ENCODE assay signal across 8 mouse cellular contexts in the genomic region with DNA sequence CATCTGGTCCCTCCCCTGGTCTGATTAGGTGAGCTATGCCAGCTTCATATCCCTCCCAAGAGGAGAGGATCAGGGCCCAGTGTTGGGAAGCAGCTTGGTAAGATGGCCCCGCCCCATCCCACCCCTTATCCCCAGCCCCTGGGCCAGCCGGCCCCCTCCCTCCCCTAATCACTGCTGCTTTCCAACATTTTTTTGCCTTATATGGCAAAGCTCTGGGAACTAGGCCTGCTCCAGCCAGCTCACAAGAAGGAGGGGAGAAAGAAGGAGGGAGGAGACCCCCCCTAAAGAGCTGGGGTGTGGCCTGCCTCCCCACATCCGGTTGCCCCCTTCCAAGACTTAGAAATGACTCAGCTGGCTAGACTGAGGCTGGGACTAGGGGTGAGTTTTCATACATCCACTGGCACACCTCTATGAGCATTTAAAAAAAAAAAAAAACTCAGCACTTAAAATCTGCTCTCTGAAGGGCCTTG. TPM values are rescaled to one million over a fixed set of nuclear protein-coding genes. Genes with fewer than 3 reads are reported as not detected.
DNase-seq lines count a peak whose midpoint lies in the region; ATAC-seq and TF ChIP-seq lines count a peak whose summit lies in the region.

No protein-coding gene starts in this region.

- 38% methylated on average over 3 of the region's 3 CpGs for WGBS in spleen, adult 2 months
- WGBS in lung, embryonic 14.5 days = 8% methylated on average over 3 of the region's 3 CpGs
- WGBS in olfactory bulb, adult 2 months = 22% methylated on average over 3 of the region's 3 CpGs

- peaks cover 8% of the 10 kb centered on the region for H3K4me1 ChIP-seq in spleen, adult 2 months (ENCODE audit: control insufficient read depth, insufficient read depth, insufficient read length)
- H3K4me1 ChIP-seq in cortical plate, adult 2 months (ENCODE audit: control insufficient read depth, insufficient read depth, low read length) = no peaks in the 10 kb centered on the region
- no peaks in the 10 kb centered on the region for H3K4me1 ChIP-seq in lung, embryonic 14.5 days (ENCODE audit: insufficient read depth)
- H3K4me1 ChIP-seq in olfactory bulb, adult 2 months (ENCODE audit: control insufficient read depth, insufficient read depth, low read length) = peaks cover 7% of the 10 kb centered on the region; the same call in 1 of the 2 replicates

- peak overlapping the region; percentile 82 for H3K9ac ChIP-seq in lung, embryonic 14.5 days

- H3K4me2 ChIP-seq in lung, embryonic 14.5 days = peak overlapping the region; percentile 68

- no peak for TF ChIP-seq POLR2A in spleen, adult 2 months (IDR thresholded peaks at IDR 0.05; ENCODE audit: low read depth, low read length)
- TF ChIP-seq POLR2A in cortical plate, adult 2 months (IDR thresholded peaks at IDR 0.05; ENCODE audit: extremely low read depth, insufficient read depth, low read length) = no peak
- no peak for TF ChIP-seq POLR2A in olfactory bulb, adult 2 months (IDR thresholded peaks at IDR 0.05; ENCODE audit: insufficient read depth, low read depth, low read length)

- H3K9me3 ChIP-seq in lung, embryonic 14.5 days (ENCODE audit: low read depth, low read length) = no peaks in the 10 kb centered on the region

- peak overlapping the region; percentile 78 for H3K4me3 ChIP-seq in spleen, adult 2 months (ENCODE audit: extremely low read depth, insufficient read depth, insufficient read length)
- peak overlapping the region; percentile 14; the same call in 1 of the 2 replicates for H3K4me3 ChIP-seq in cortical plate, adult 2 months (ENCODE audit: insufficient read depth, low read length)
- H3K4me3 ChIP-seq in lung, embryonic 14.5 days (ENCODE audit: low read depth, low read length) = peak overlapping the region; percentile 49
- H3K4me3 ChIP-seq in olfactory bulb, adult 2 months (ENCODE audit: insufficient read depth, low read depth, low read length) = peak overlapping the region; percentile 7; the same call in 1 of the 2 replicates

- H3K27me3 ChIP-seq in spleen, adult 2 months (ENCODE audit: control insufficient read depth, insufficient read depth, low read length) = no peaks in the 10 kb centered on the region
- H3K27me3 ChIP-seq in lung, embryonic 14.5 days (ENCODE audit: insufficient read depth, low read length) = no peaks in the 10 kb centered on the region

- TF ChIP-seq CTCF in spleen, adult 2 months (IDR thresholded peaks at IDR 0.05; ENCODE audit: extremely low read depth, insufficient read depth, insufficient read length, insufficient replicate concordance) = no peak
- no peak for TF ChIP-seq CTCF in cortical plate, adult 2 months (IDR thresholded peaks at IDR 0.05; ENCODE audit: extremely low read depth, insufficient read depth, low read length)
- no peak for TF ChIP-seq CTCF in lung, embryonic 14.5 days (IDR thresholded peaks at IDR 0.05; ENCODE audit: low read depth)
- no peak for TF ChIP-seq CTCF in olfactory bulb, adult 2 months (IDR thresholded peaks at IDR 0.05; ENCODE audit: insufficient read depth, low read depth, low read length)

- peak in 1 of 2 experiments; percentile 41 for DNase-seq in spleen, adult 2 months (ENCODE audit: low read depth in 1 of 2, low spot score in 2 of 2)
- DNase-seq in spleen, adult 12 weeks (ENCODE audit: low spot score) = no peak
- peak; percentile 63 to 86 for DNase-seq in heart, adult 18-20 months
- peak; percentile 49 for DNase-seq in kidney, adult 11 months
- peak; percentile 84 for DNase-seq in lung, embryonic 14.5 days
- DNase-seq in frontal cortex, postnatal 36 days (ENCODE audit: low spot score in 2 of 2) = no peak

- peaks cover 28% of the 10 kb centered on the region for H3K36me3 ChIP-seq in spleen, adult 2 months (ENCODE audit: control insufficient read depth, insufficient read depth, low read length)
- H3K36me3 ChIP-seq in lung, embryonic 14.5 days (ENCODE audit: insufficient read depth) = peaks cover 44% of the 10 kb centered on the region

- H3K27ac ChIP-seq in spleen, adult 2 months (ENCODE audit: insufficient read depth, low read length) = peak overlapping the region; percentile 90
- no peak overlapping the region for H3K27ac ChIP-seq in cortical plate, adult 2 months (ENCODE audit: insufficient read depth, low read length)
- peak overlapping the region; percentile 96 for H3K27ac ChIP-seq in lung, embryonic 14.5 days (ENCODE audit: low read depth)
- H3K27ac ChIP-seq in olfactory bulb, adult 2 months (ENCODE audit: insufficient read depth, low read depth, low read length) = no peak overlapping the region

- ATAC-seq in lung, embryonic 14.5 days (ENCODE audit: insufficient read depth) = peak; percentile 67

RNA-seq across cellular contexts. Expression of a gene that starts 5.0 kb away (rescaled TPM):
- 499 and 568 TPM in 2 replicates for polyA plus RNA-seq in spleen, adult 2 months (2012; rRNA removed)
- 157 and 175 TPM in 2 replicates for polyA plus RNA-seq in cortical plate, adult 2 months (2012; rRNA removed)
- total RNA-seq in heart, adult 18-20 months (2021) = 10 to 100 TPM; 85.9 to 91.8 TPM
- 474 and 504 TPM in 2 replicates for polyA plus RNA-seq in lung, embryonic 14.5 days (2014; fragmentation: Nextera tagmentation; extraction: Ambion mirVana)
- polyA plus RNA-seq in olfactory bulb, adult 2 months (2012; ENCODE audit: insufficient read depth, insufficient read length, low replicate concordance, missing spikeins) = 372 TPM in 1 of 2 replicates, not detected in the other

RNA-seq across cellular contexts. Expression of a gene that starts 9.8 kb away (rescaled TPM):
- 41.6 and 54.5 TPM in 2 replicates for polyA plus RNA-seq in spleen, adult 2 months (2012; rRNA removed)
- polyA plus RNA-seq in cortical plate, adult 2 months (2012; rRNA removed) = 41.9 and 43.6 TPM in 2 replicates
- 10 to 100 TPM; 31.0 to 35.2 TPM for total RNA-seq in heart, adult 18-20 months (2021)
- polyA plus RNA-seq in lung, embryonic 14.5 days (2014; fragmentation: Nextera tagmentation; extraction: Ambion mirVana) = 29.1 and 29.3 TPM in 2 replicates
- not detected in 2 replicates for polyA plus RNA-seq in olfactory bulb, adult 2 months (2012; ENCODE audit: insufficient read depth, insufficient read length, low replicate concordance, missing spikeins)

RNA-seq across cellular contexts. Expression of a gene that starts 26.0 kb away (rescaled TPM):
- polyA plus RNA-seq in spleen, adult 2 months (2012; rRNA removed) = 1,039 and 1,194 TPM in 2 replicates
- 770 and 800 TPM in 2 replicates for polyA plus RNA-seq in cortical plate, adult 2 months (2012; rRNA removed)
- 100 to 1,000 TPM; 240 to 275 TPM for total RNA-seq in heart, adult 18-20 months (2021)
- polyA plus RNA-seq in lung, embryonic 14.5 days (2014; fragmentation: Nextera tagmentation; extraction: Ambion mirVana) = 989 and 995 TPM in 2 replicates
- polyA plus RNA-seq in olfactory bulb, adult 2 months (2012; ENCODE audit: insufficient read depth, insufficient read length, low replicate concordance, missing spikeins) = not detected in 2 replicates

RNA-seq across cellular contexts. Expression of a gene that starts 37.1 kb away (rescaled TPM):
- polyA plus RNA-seq in spleen, adult 2 months (2012; rRNA removed) = 87.5 and 113 TPM in 2 replicates
- 83.0 and 101 TPM in 2 replicates for polyA plus RNA-seq in cortical plate, adult 2 months (2012; rRNA removed)
- total RNA-seq in heart, adult 18-20 months (2021) = 10 to 100 TPM; 45.4 to 47.6 TPM
- polyA plus RNA-seq in lung, embryonic 14.5 days (2014; fragmentation: Nextera tagmentation; extraction: Ambion mirVana) = 54.1 and 54.3 TPM in 2 replicates
- polyA plus RNA-seq in olfactory bulb, adult 2 months (2012; ENCODE audit: insufficient read depth, insufficient read length, low replicate concordance, missing spikeins) = not detected in 2 replicates

RNA-seq across cellular contexts. Expression of a gene that starts 37.5 kb away (rescaled TPM):
- 12.0 and 14.0 TPM in 2 replicates for polyA plus RNA-seq in spleen, adult 2 months (2012; rRNA removed)
- polyA plus RNA-seq in cortical plate, adult 2 months (2012; rRNA removed) = 5.3 TPM in 2 replicates
- total RNA-seq in heart, adult 18-20 months (2021) = 10 to 100 TPM; 17.7 to 23.5 TPM
- polyA plus RNA-seq in lung, embryonic 14.5 days (2014; fragmentation: Nextera tagmentation; extraction: Ambion mirVana) = 10.3 and 11.0 TPM in 2 replicates
- polyA plus RNA-seq in olfactory bulb, adult 2 months (2012; ENCODE audit: insufficient read depth, insufficient read length, low replicate concordance, missing spikeins) = not detected in 2 replicates

Comparison
In these comparisons a context has a peak if more than half of its experiments do, and no peak if none do; other contexts are left out.
1. DNase-seq: peak in heart, adult 18-20 months (2 of 2), kidney, adult 11 months (single experiment) and lung, embryonic 14.5 days (single experiment); none in spleen, adult 12 weeks (single experiment) and frontal cortex, postnatal 36 days (0 of 2).
2. H3K27ac ChIP-seq: peak in spleen, adult 2 months (single experiment) and lung, embryonic 14.5 days (single experiment); none in cortical plate, adult 2 months (single experiment) and olfactory bulb, adult 2 months (single experiment).
3. H3K4me3 ChIP-seq: peak in every context shown above with its lines; median percentile 78 in spleen, adult 2 months; 49 in lung, embryonic 14.5 days; 14 in cortical plate, adult 2 months; 7 in olfactory bulb, adult 2 months.